Mouse (Mus musculus): ENCODE measurements around the gene Sbsn.

The Sbsn gene

DNA sequence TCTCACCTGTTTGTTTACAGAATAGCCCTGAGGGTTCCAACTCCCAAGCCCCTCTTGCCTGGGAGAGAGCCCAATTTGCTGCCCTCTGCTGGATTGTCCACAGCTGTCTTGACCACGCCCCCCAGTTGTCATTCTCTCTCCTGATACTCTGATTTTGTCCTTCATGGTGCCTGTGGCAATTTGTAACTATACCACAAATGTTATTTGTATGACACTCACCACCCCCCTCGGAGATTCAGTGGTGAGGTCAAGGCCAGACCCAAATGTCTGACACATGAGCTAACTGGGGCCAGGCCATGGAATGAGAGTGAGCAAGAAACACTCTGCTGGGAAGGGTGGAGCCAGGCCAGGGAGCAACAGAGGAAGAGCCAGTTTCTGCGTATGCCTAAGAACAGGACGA, 7.6 kb downstream of the Sbsn start:
- no peak for DNase-seq

DNA sequence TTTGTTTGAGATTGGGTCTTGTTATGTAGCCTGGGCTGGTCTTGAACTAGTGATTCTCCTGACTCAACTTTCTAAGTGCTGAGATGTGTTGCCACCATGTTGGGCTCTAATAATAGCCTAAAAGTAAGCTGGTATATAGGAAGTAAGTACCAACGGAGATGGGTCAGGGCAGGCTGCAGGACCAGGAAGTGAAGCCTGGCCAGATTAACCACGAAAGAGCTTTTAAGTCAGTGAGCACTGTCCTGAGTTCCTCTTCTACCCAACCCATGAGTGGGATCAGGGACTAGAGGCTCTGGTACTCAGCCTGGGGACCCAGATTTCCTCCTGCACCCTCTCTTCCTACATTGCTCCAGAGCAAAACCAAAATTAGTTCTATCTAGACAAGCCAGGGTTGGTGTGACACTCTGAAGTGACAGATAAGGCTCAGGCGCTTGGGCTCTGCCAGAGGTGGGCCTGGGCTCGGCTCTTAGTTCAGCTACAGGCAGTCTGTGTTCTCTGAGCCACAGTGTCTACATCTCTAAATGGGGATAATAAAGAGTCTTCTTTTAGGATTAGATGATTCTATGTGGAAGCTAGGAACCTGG, 10.6 kb downstream of the Sbsn start:
- no peak for DNase-seq

DNA sequence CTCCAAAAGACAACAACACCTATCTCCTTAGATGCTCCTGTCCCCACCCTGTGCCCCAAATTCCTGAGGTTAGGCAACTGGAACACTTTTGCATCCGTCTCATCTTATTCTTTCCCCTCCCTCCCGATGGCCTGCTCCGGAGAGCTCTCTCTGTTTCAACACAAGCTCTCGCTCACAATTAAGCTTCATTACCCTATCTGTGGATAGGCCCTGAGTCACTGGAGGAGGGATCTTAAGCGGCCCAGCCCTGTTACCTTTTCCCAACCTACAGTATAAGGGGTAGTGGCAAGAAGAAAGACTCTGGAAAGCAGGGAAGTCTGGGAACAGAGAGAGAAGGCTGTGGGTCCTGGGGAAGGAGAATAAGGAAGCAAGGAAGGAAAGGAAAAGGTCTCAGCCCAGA, 12.2 kb downstream of the Sbsn start, which contains the start of gene Dmkn:
Dmkn (plus strand) TSS at position 301 of the 400 bp plus-strand sequence.
- no peak for DNase-seq

DNA sequence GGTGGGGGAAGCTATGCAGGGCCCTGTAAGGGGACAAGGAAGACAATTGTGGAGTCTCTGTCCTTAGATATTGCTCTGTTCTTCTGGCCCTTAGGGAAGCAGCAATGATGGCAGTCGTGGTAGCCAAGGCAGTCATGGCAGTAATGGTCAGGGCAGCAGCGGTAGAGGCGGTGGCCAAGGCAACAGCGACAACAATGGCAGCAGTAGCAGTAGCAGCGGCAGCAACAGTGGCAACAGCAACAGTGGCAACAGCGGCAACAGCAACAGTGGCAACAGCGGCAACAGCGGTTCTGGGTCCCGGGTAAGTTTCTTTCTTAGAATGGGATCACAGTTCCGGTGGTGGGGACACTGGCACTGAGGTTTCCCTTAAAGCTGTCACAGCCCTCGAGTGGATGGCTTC, 13.9 kb downstream of the Sbsn start:
- DNase-seq: no peak

DNA sequence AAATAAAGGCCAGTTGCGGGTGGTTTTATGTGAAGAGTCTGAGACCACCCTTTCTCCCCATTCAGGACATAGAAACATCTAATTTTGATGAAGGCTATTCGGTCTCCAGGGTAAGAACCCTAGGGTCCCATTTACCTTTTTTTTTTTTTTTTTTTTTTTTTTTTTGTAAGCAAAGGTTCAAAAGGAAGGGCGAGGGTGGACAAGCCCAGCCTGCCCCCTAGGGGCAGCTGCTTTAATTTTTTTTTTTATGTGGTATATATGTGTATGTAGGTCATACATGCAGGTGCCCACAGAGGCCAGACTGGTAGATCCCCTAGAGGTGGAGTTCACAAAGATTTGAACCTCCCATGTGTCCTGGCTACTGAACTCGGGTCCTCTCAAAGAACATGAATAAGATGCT, 15.1 kb downstream of the Sbsn start:
- no peak for DNase-seq

DNA sequence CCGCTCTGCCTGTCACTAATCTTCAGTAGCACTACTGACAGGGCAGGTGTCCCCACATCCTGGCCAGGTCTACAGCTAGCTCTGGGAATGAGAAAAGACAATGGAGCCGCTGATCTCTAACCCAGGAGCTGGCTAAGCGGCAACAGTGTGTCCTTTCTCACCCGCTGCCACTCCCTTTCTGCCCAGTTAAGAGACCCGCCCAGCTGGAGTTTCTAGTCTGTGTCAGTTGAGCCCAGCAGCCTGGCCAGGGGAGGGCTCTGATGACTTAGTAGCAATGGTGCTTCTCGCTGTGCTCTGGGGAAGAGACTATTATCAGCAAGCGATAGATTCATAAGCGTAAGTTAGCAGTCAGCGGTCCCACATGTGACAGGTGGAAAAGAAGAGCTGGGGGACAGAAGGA, 18.0 kb downstream of the Sbsn start:
- DNase-seq: peak in 1 of 2 experiments; percentile 47

DNA sequence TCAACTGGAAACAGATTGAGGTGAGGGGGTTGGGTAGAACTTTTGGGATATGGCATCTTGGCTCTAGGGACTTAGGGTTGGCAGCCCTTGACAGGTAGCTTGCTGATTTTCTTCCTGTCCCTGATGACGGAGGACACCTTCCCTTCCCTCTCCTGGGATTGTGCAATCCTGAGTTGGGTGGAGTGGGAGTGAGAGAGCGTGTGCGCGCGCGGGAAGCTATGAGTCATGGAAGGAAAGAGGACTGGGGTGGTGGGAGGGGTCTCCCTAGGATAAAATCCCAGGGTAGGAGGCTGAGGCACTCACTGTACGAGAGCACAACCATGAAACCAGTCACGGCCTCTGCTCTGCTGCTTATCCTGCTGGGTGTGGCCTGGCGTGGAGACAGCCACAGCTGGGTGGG, 24.8 kb downstream of the Sbsn start:
- peak; percentile 45 to 47 for DNase-seq

DNA sequence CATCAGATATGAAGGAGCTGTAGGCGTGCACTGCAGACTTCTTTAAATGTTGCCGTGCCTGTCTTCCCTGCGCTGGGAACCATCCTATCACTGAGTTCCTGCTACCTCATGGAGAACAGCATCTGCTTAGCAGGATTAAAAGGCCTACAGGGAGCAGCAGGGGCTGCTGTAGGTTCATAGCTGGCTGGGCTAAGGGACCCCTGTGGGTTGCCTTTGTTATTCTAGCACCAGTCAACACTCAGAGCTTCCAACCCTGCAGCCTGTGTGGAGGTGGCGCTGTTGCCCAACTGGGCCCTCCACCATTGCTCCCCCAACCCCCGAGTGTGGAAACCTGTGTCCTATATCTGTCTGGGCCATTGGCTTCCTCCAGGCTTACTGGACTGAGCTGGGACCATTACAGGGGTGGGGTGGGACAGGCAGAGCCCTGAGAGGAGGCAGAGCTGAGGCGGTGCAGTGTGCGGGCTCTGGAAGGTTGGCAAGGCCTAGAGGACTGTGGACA, 25.9 kb downstream of the Sbsn start:
- no peak for DNase-seq

DNA sequence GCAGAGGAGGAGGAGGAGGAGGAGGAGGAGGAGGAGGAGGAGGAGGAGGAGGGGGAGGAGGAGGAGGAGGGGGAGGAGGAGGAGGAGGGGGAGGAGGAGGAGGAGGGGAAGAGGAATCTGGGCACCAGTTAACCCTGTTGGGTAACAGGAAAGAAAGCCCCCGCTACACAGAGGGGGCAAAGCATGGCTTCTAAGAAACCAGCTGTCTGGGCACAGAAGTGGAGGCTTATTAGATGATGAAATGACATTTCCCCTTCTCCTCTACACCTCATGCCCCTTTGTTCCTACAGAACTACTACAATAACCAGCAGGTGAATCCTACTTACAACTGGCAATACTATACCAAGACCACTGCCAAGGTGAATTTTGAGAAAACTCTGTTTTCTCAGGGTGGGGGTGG, 26.6 kb downstream of the Sbsn start:
- DNase-seq: no peak

DNA sequence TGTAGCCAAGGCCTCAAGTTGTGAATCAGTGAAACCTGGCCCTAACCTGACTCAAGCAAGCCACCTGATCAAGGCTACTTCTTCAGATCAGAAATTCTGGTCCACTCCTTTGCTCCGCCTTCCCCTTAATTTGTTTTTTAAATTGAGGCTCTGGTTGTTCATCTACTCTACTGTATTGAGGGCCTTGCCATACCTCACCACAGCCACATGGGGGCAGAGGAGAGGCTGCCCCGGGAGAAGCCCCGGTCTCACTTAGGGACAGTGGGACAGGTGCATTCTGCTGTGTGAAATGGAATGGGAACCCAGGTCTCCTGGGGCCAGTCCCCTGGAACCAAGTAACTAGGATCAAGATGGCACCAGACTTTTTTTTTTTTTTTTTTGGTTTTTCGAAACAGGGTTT, 30.5 kb downstream of the Sbsn start:
- DNase-seq: no peak

DNA sequence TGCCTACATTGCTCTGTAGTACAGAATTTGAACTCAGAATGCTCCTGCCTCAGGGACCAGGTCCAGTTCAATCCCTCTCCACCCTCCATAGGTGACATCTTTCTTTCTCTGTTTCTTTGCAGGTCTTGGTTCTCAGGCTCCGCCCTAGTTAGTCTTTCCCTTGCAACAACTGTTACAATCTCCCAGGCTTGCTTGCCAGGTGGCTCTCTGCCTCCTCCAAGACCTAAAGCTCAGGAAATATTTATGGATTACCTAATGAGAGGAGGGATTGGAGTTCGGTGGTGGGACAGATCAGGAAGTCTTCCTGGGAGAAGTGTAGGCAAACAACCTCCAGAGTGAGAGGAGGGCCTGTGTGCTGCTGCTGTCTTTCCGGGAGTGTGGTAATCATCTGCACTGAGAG, 31.4 kb downstream of the Sbsn start:
- peak in 1 of 2 experiments; percentile 13 for DNase-seq

DNA sequence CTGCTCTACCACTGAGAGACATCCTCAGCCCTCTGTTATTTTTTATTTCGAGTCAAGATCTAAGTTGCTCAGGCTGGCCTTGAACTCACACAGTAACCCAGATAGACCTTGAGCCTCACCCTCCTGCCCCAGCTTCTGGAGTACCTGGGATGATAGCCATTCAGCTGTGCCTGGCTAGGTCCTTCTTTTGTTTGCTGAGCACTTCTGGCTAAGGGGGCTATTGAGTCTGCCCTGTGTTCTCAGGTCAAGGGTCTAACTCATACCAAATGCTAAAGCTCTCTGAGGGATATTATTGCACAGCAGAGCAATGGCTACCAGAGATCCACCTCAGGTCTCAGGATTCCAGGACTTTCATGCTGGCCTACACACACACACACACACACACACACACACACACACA, 33.9 kb downstream of the Sbsn start:
- DNase-seq: peak; percentile 32 to 61

DNA sequence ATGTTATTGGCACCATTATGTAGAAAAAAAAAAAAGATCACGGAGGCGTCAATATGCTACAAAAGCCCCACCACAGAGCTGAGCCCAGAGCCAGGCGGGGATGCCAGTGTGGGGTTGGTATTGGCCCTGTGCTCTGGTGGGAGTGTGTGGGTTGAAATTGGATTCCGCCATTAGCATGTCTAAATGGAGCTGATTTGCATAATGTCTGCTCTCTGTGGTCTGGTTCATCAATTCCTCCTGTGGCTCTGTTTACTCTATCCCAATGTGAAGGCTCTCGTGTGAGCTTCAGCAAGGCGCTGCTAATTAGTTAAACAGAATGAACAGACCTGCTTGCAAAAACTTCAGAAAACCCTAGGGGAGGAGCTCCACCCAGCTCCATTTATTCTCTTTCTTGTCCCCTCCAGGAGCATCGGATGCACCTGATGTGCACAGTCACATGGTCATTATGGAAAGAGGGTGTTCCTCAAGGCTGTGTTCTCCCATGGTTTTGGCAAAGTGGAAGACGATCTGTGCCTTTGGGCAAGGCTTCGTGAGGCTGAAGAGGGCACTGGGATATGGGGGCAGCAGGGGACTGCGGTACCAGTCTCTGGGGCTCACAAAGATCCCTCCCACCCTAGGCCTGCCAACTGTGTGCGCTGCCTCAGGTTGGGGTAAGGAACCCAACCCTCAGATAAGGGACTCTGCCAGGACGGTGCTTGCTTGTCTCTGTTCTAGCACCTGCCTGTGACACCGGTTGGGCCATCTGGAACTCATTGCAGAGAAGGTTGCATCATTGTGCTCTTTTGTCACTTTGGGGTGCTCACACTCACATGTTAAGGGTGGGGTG, 34.7 kb downstream of the Sbsn start:
- DNase-seq: no peak

DNA sequence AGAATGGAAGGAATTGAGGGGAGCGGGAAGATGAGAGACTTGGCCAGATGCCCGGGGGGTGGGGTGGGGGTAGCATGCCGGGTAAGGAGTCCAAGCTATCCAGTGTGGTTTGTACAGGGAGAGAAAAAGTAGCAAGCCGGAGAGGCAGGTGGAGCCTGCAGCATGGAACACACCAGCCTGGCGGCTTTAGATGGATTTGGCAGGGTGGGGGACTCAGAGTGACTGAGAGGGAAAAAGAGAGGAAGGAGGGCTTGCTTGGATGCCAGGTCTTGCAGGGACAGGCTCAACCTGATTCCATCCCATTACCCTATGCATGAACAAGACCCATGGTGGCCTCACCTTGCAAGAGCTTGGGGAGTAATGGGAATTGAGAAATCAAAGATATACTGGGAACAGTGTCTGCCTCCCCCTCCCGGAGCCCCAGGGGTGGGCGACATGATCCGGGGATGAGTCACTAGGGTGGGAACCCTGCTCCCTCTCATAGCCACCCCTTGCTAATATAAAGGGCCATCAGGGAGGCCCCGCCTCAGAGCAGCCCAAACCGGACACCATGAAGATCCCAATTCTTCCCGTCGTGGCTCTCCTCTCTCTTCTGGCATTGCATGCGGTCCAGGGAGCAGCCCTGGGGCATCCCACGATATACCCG, 36.2 kb downstream of the Sbsn start, which contains the start of gene Krtdap:
Krtdap (plus strand) TSS at position 520 of the 646 bp plus-strand sequence.
- no peak for DNase-seq

DNA sequence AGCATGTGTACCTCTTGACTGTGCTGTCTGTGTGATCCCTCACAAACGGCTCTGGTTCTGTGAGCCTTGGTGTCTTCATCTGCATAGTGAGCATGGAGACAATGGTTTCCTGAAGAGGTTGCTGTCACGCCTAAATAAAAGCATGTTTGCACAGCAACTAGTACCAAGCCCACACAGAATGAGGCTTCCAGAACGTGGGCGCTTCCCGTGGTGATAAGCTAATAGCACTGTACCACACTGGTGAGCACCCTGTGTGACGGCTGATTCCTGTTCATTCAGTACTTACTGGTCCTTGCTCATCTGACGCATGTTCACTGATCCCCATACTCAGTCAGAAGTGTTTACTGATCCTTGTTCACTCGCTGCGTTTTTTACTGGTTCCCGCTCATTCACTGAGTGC, 38.9 kb downstream of the Sbsn start:
- no peak for DNase-seq

DNA sequence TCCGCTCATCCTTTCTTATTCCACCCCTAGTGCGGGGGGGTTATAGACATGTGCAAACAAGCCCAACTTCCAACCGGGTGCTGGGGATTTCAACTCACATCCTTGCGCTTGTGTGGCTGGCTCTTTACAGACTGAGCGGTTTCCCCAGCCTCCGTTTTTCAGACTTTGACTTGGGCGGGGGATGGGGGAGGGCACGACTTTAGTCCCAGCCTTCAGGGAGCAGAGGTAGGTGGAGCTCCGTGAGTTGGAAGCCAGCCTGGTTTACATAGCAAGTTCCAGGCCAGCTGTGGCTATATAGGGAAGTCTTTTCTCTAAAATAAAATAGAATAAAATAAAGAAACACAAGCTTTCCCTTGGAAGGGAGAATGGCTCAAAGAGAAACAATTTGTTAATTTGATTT, 40.6 kb downstream of the Sbsn start:
- no peak for DNase-seq

DNA sequence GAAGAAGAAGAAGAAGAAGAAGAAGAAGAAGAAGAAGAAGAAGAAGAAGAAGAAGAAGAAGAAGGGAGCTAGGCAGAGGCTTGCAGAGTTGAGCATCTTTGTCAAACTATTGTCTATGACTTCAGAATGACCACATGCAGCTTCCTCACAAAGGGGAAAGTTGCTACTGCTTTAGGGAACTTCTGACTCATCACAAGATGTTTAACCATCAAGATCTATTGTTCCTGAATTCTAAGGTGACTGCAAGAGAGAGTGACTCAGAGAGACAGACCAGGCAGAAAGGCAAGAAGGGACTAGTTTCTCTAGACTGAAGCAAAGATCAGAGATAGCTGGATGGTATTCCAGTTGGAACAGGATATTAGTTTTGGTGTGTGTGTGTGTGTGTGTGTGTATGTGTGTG, 43.6 kb downstream of the Sbsn start:
- DNase-seq: no peak

DNA sequence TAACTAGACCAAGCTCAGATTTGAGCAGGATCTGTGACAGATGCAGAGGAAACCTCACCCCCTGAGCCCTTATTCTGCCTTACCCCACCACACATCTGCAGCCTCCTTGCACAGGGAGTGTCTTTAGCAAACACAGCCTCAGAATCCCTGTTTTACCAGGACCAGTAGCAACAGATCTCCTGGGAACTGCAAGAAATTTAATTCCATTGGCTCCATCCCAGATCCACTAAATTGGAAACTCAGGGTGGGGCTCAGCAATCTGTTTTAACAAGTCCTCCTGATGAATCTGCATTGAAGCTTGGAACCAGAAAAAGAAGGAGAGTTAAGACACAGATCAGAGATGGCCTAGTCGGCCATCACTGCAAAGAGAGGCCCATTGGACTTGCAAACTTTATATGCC, 45.5 kb downstream of the Sbsn start:
- DNase-seq: no peak

DNA sequence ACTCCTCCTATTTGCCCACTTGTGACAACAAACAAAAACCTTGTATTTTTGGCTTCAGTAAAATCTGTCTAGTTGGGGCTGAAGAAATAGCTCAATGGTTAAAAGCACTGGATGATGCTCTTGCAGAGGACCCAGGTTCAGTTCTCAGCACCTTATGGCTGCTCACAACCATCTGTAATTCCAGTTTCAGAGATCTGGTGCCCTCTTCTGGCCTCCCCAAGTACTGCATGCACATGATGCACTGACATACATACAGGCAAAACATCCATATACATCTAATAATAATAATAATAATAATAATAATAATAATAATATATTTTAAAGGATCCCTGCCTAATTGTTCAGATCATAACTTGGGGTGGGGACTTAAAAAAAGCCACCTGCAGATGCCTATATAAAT, 49.4 kb downstream of the Sbsn start:
- no peak for DNase-seq

DNA sequence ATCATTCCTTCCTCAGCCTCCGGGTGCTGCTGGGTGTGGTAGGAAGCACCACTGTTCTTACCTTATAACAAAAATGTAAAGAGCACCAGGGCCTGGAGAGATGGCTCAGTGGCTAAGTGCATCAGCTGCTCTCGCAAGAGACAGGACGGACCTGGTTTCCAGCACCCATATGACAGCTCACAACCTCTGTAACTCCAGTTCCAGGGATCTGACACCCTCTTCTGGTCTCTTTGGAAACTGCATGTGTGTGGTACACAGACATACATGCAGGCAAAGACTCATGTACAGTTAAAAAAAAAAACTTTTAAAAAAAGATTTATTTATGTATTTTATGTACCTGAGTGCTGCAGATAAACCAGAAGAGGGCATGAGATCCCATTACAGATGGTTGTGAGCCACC, 52.0 kb downstream of the Sbsn start:
- no peak for DNase-seq

DNA sequence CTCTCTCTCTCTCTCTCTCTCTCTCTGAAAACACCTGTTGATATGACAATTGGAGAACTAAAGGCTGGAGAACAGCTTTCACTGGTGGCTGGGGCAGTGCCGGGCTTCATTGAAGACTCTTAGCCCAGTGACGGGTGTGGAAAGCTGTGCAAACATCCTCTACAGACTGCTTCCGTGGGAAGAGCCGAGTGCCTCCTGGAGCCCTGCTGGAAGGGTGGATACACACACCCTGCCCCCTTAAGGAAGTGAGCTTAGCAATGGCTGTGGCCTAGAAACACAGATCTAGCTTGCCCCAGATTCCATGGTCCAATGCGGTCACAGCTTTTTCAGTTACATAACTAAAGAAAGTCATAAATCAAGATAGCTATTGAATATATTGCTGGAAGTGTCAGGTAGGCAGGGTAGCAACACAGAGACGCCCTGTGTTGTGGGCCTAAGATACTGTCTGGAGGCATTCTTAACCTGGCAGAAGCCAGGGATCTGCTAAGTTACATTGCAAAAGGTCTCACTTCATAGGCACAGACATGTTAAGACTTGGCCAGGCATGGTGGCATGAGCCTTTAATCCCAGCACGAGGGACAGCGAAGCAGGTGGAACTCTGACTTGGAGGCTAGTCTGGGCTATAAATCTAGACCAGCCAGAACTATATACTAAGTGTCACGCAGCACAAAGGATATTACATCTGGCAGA, 52.9 kb downstream of the Sbsn start:
- DNase-seq: peak; percentile 50 to 69
